Mouse (Mus musculus): ENCODE measurements around the gene 3110082J24Rik. TPM values are rescaled to one million over a fixed set of nuclear protein-coding genes. Genes with fewer than 3 reads are reported as not detected.
"Not testable (repeated sequence)": the region's sequence is repeated elsewhere in the genome, so short reads cannot be mapped to it uniquely, and the experiment has no call there.

Gene 3110082J24Rik
- polyA plus RNA-seq, 1 experiment from 2014 or later = not detected

DNA sequence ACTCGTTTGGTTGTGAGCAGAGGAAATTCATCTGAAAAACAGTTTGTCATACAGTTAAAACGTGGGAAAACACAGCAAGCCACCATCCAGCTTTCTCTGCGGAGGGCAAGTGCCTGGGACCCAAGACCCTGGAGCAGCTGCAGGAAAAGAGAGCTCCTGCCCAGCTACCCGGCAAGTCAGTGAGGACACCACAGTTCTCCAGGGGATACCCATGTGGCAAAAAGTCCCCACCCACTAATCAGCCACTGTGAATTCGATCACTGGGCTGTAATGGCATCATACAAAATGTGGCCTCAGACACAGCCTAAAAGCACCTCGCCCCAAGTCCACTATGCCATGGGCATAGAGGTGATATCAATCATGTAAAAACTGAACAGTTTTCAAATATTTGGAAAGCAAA is 34.2 kb downstream of the 3110082J24Rik start:
- peaks cover 8% of the 10 kb centered on the region for H3K4me1 ChIP-seq (replicated peaks)
- H3K27me3 ChIP-seq = no peaks in the 10 kb centered on the region
- WGBS = 82% methylated on average over 6 of the region's 6 CpGs
- H3K4me2 ChIP-seq = peak overlapping the region; percentile 72
- no peak for ATAC-seq (ENCODE audit: insufficient number of reproducible peaks, insufficient read depth, low FRiP score, low TSS enrichment, low read depth)
- no peak overlapping the region for H3K27ac ChIP-seq
- no peak overlapping the region for H3K9ac ChIP-seq (replicated peaks)
- no peaks in the 10 kb centered on the region for H3K9me3 ChIP-seq
- H3K36me3 ChIP-seq = peaks cover 49% of the 10 kb centered on the region
- H3K4me3 ChIP-seq (replicated peaks) = peak overlapping the region; percentile 80

DNA sequence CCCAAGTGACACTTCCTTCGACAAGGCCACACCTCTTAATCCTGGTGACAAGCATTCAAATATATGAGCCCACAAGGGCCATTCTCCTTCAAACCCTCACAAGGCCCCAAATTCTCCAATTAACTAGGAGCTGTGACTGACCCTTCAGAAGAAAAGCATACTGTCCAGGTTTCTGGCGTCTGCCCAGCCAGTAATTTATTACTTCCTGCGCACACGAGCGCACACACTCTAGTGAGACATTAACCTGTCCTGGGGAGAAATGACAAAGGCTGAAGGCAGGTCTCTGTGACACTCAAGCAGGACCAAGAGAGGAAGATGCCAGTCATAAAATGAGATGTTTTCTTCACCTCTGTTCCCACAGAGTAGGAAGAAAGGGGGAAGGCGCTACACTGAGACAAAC is 38.2 kb downstream of the 3110082J24Rik start:
- H3K27ac ChIP-seq = no peak overlapping the region
- peaks cover 8% of the 10 kb centered on the region for H3K4me1 ChIP-seq (replicated peaks)
- no peak overlapping the region for H3K4me3 ChIP-seq (replicated peaks)
- H3K9me3 ChIP-seq = no peaks in the 10 kb centered on the region
- H3K36me3 ChIP-seq = peaks cover 81% of the 10 kb centered on the region
- no peak for ATAC-seq (ENCODE audit: insufficient number of reproducible peaks, insufficient read depth, low FRiP score, low TSS enrichment, low read depth)
- H3K27me3 ChIP-seq = no peaks in the 10 kb centered on the region
- H3K9ac ChIP-seq (replicated peaks) = no peak overlapping the region
- no peak overlapping the region for H3K4me2 ChIP-seq
- WGBS = 25% methylated on average over 6 of the region's 6 CpGs

- H3K27ac ChIP-seq; H3K4me1 ChIP-seq (replicated peaks); ATAC-seq (ENCODE audit: insufficient number of reproducible peaks, insufficient read depth, low FRiP score, low TSS enrichment, low read depth); H3K4me2 ChIP-seq; H3K9me3 ChIP-seq; H3K27me3 ChIP-seq; H3K4me3 ChIP-seq (replicated peaks); H3K9ac ChIP-seq (replicated peaks): not testable (repeated sequence)
- 84% methylated on average over 5 of the region's 5 CpGs for WGBS
- peaks cover 57% of the 10 kb centered on the region for H3K36me3 ChIP-seq
These were observed 46.3 kb downstream of the 3110082J24Rik start for GRCm38 (mm10) chr5:30059607-30060006.

GRCm38 (mm10) chr5:30058216-30058731 is 47.6 kb downstream of the 3110082J24Rik start:
- Histone ChIP-seq H3K4me2 (no peak overlapping the region), H3K9me3 (no peaks in the 10 kb centered on the region), H3K9ac (replicated peaks) (no peak overlapping the region), H3K27ac (no peak overlapping the region), H3K27me3 (no peaks in the 10 kb centered on the region), H3K4me3 (replicated peaks) (no peak overlapping the region), H3K36me3 (peaks cover 45% of the 10 kb centered on the region), H3K4me1 (replicated peaks) (no peaks in the 10 kb centered on the region)
- WGBS = 87% methylated on average over 6 of the region's 6 CpGs
- no peak for ATAC-seq (ENCODE audit: insufficient number of reproducible peaks, insufficient read depth, low FRiP score, low TSS enrichment, low read depth)

Other genes starting within 250 kb of the 3110082J24Rik start
- not detected in 2 replicates for gene Il6, start 93.0 kb downstream of the 3110082J24Rik start, polyA plus RNA-seq (2016; fragmentation: Nextera tagmentation; extraction: Ambion mirVana)
- gene Tyms, start 32.5 kb downstream of the 3110082J24Rik start, polyA plus RNA-seq (2016; fragmentation: Nextera tagmentation; extraction: Ambion mirVana) = 346 and 354 TPM in 2 replicates
- 0.70 and 0.76 TPM in 2 replicates for gene Garem2, start 925 bp downstream of the 3110082J24Rik start, polyA plus RNA-seq (2016; fragmentation: Nextera tagmentation; extraction: Ambion mirVana)
- 119 and 126 TPM in 2 replicates for gene Hadha, start 49.1 kb upstream of the 3110082J24Rik start, polyA plus RNA-seq (2016; fragmentation: Nextera tagmentation; extraction: Ambion mirVana)
- gene Hadhb, start 49.2 kb upstream of the 3110082J24Rik start, polyA plus RNA-seq (2016; fragmentation: Nextera tagmentation; extraction: Ambion mirVana) = 118 and 124 TPM in 2 replicates
- gene Adgrf3, start 99.6 kb upstream of the 3110082J24Rik start, polyA plus RNA-seq (2016; fragmentation: Nextera tagmentation; extraction: Ambion mirVana) = not detected in 2 replicates
- gene Selenoi, start 126.5 kb upstream of the 3110082J24Rik start, polyA plus RNA-seq (2016; fragmentation: Nextera tagmentation; extraction: Ambion mirVana) = 20.0 and 22.0 TPM in 2 replicates
- gene Drc1, start 175.3 kb upstream of the 3110082J24Rik start, polyA plus RNA-seq (2016; fragmentation: Nextera tagmentation; extraction: Ambion mirVana) = 0.14 and 0.26 TPM in 2 replicates

Measured in limb, embryonic 12.5 days (tissue).